Mouse (Mus musculus): ENCODE results near the gene Zbtb33. TPM values are rescaled to one million over a fixed set of nuclear protein-coding genes. Genes with fewer than 3 reads are reported as not detected.
"Not testable (repeated sequence)": the region's sequence is repeated elsewhere in the genome, so short reads cannot be mapped to it uniquely, and the experiment has no call there.

The Zbtb33 gene
- polyA plus RNA-seq (2014; fragmentation: Nextera tagmentation; extraction: Ambion mirVana), result 2.8 and 3.9 TPM in 2 replicates

DNA sequence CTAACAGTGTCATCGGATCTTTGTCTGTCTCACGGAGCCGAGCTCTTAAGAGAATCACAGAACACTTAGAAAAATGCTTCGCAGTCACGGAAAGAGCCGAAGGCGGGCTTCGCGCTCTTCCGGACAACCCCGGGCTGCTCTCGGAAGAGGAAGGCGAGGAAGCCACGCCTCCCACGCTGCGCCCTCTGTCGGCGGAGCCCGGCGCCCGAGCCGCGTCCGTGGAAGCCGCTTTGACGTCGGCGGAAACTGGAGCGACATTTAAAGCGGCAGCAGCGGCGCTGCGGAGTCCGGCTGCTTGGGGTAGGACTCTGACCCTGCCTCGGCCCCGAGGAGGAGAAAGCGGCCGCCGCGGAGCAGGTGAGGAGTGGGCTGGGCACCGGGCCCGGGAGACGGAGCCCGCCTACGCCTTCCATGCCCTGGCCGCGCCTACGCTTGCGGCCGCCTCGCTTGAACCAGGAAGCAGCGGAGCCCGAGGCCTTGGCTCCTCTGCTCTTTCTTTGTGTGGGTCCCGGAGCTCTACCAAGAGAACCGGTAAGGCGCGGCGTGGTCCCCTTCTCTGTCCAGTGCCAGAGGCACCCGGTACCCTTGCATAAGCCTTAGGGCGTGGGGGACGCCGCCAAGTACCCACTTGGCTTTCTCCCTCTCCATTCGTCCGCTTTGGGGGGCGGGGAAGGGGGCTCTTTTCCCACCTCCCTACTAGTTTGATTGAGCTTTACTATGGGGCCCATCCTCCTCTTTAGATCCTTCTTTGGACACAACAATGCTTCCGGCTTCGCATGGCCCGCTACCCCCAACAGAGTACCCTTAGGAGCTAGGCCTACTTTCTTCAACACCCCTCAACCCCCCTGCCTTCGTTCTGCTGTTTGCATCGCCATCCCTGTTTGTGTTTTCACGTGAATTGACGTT lies at the start of gene Zbtb33:
Zbtb33 (plus strand) TSS at position 242 of the 906 bp plus-strand sequence.
- H3K4me1 ChIP-seq (ENCODE audit: control insufficient read depth in 2 of 2, insufficient read depth in 2 of 2, low read length in 2 of 2), result no peaks in the 10 kb centered on the region
- H3K27ac ChIP-seq (replicated peaks in 1 of 2; ENCODE audit: control insufficient read depth in 1 of 2, insufficient read depth in 1 of 2, low read depth in 2 of 2, low read length in 2 of 2), result peak within 1 kb of the TSS; percentile 88 to 90
- peak within 1 kb of the TSS; percentile 69 for H3K4me2 ChIP-seq (ENCODE audit: low read length)
- H3K27me3 ChIP-seq (ENCODE audit: control insufficient read depth, insufficient read depth, low read length), result no peaks in the 10 kb centered on the region
- H3K4me3 ChIP-seq (ENCODE audit: control insufficient read depth in 1 of 2, insufficient read depth in 1 of 2, low read depth in 1 of 2, low read length in 2 of 2), result peak within 1 kb of the TSS; percentile 69 to 88
- no peaks in the 10 kb centered on the region for H3K9me3 ChIP-seq (ENCODE audit: control insufficient read depth, low read length)
- ATAC-seq (ENCODE audit: insufficient number of reproducible peaks, insufficient read depth, low FRiP score, low read depth), result peak; percentile 81
- H3K9ac ChIP-seq (ENCODE audit: low read length), result peak within 1 kb of the TSS; percentile 84
- WGBS, result 21% methylated on average over 58 of the region's 72 CpGs
- peaks cover 11% of the 10 kb centered on the region; the same call in 1 of the 2 replicates for H3K36me3 ChIP-seq (ENCODE audit: control insufficient read depth, insufficient read depth, low read length)

DNA sequence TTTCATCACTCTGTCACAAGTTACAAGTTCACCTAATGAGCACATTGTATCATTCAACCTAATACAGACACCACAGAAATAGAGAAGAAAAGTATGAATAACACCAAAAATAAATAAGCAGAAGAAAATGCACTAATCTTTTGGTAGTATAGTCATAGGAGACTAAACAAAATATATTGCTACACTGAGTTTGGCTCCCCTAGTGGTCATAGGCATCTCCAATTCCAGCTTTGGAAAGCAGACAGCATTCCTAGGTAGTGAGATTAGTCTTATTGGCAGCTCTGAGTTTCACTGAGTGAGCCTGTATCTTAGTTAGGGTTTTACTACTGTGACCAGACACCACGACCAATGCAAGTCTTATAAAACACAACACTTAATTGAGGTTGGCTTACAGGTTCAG lies 30.5 kb upstream of the Zbtb33 start:
- WGBS, result 48% methylated on average over 1 of the region's 1 CpGs
- no peak for ATAC-seq (ENCODE audit: insufficient number of reproducible peaks, insufficient read depth, low FRiP score, low read depth)
- H3K9me3 ChIP-seq (ENCODE audit: control insufficient read depth, low read length), result no peaks in the 10 kb centered on the region
- no peak overlapping the region for H3K9ac ChIP-seq (ENCODE audit: low read length)
- H3K4me3 ChIP-seq (ENCODE audit: control insufficient read depth in 1 of 2, insufficient read depth in 1 of 2, low read depth in 1 of 2, low read length in 2 of 2), result no peak overlapping the region
- no peaks in the 10 kb centered on the region for H3K27me3 ChIP-seq (ENCODE audit: control insufficient read depth, insufficient read depth, low read length)
- no peaks in the 10 kb centered on the region for H3K36me3 ChIP-seq (ENCODE audit: control insufficient read depth, insufficient read depth, low read length)
- no peaks in the 10 kb centered on the region for H3K4me1 ChIP-seq (ENCODE audit: control insufficient read depth in 2 of 2, insufficient read depth in 2 of 2, low read length in 2 of 2)
- H3K27ac ChIP-seq (replicated peaks in 1 of 2; ENCODE audit: control insufficient read depth in 1 of 2, insufficient read depth in 1 of 2, low read depth in 2 of 2, low read length in 2 of 2), result no peak overlapping the region
- no peak overlapping the region for H3K4me2 ChIP-seq (ENCODE audit: low read length)

DNA sequence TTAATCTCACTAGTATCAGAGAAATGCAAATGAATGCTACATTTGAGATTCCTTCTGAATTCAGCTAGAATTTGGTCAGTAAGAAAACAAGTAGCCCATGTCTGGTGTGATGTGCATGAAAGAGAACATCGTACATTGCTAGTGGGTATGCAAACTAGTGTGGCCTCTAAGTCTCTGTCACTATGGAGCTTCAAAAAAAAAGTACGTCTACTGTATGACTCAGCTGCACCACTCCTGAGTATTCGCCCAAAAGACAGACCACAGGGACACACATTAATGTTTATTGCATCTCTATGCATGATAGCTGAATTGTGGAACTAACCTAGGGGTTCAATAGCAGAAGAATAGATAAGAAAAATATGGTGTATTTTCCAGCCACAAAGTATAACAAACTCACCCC lies 24.3 kb upstream of the Zbtb33 start:
- H3K36me3 ChIP-seq (ENCODE audit: control insufficient read depth, insufficient read depth, low read length), result no peaks in the 10 kb centered on the region
- H3K27ac ChIP-seq (replicated peaks in 1 of 2; ENCODE audit: control insufficient read depth in 1 of 2, insufficient read depth in 1 of 2, low read depth in 2 of 2, low read length in 2 of 2), result no peak overlapping the region
- H3K4me2 ChIP-seq (ENCODE audit: low read length), result no peak overlapping the region
- H3K9ac ChIP-seq (ENCODE audit: low read length), result no peak overlapping the region
- 72% methylated on average over 3 of the region's 3 CpGs for WGBS
- no peaks in the 10 kb centered on the region for H3K27me3 ChIP-seq (ENCODE audit: control insufficient read depth, insufficient read depth, low read length)
- no peaks in the 10 kb centered on the region for H3K9me3 ChIP-seq (ENCODE audit: control insufficient read depth, low read length)
- no peak overlapping the region for H3K4me3 ChIP-seq (ENCODE audit: control insufficient read depth in 1 of 2, insufficient read depth in 1 of 2, low read depth in 1 of 2, low read length in 2 of 2)
- no peak for ATAC-seq (ENCODE audit: insufficient number of reproducible peaks, insufficient read depth, low FRiP score, low read depth)
- H3K4me1 ChIP-seq (ENCODE audit: control insufficient read depth in 2 of 2, insufficient read depth in 2 of 2, low read length in 2 of 2), result no peaks in the 10 kb centered on the region

DNA sequence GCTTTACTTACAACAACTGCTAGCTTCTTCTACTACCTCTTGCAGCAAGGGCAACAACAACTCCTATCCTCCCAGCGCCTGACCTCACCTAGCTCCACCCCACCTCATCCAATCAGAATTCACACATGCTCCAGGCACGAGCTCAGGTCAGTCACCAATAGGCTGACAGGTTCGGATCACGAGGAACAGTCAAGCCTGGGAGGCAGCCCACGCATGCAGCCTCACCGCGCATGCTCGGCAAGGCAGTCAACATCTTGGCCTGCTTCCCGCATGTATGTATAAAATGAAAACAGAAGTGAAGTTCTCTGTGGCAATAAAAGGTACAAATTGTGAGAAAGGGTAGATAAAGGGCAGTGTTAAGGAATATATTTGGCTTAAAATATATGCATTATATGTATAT lies 23.5 kb upstream of the Zbtb33 start:
- H3K27ac ChIP-seq (replicated peaks in 1 of 2; ENCODE audit: control insufficient read depth in 1 of 2, insufficient read depth in 1 of 2, low read depth in 2 of 2, low read length in 2 of 2), result no peak overlapping the region
- H3K27me3 ChIP-seq (ENCODE audit: control insufficient read depth, insufficient read depth, low read length), result no peaks in the 10 kb centered on the region
- H3K4me1 ChIP-seq (ENCODE audit: control insufficient read depth in 2 of 2, insufficient read depth in 2 of 2, low read length in 2 of 2), result no peaks in the 10 kb centered on the region
- WGBS, result 73% methylated on average over 9 of the region's 9 CpGs
- H3K4me2 ChIP-seq (ENCODE audit: low read length), result no peak overlapping the region
- no peak overlapping the region for H3K9ac ChIP-seq (ENCODE audit: low read length)
- no peak for ATAC-seq (ENCODE audit: insufficient number of reproducible peaks, insufficient read depth, low FRiP score, low read depth)
- H3K4me3 ChIP-seq (ENCODE audit: control insufficient read depth in 1 of 2, insufficient read depth in 1 of 2, low read depth in 1 of 2, low read length in 2 of 2), result no peak overlapping the region
- H3K9me3 ChIP-seq (ENCODE audit: control insufficient read depth, low read length), result no peaks in the 10 kb centered on the region
- no peaks in the 10 kb centered on the region for H3K36me3 ChIP-seq (ENCODE audit: control insufficient read depth, insufficient read depth, low read length)

DNA sequence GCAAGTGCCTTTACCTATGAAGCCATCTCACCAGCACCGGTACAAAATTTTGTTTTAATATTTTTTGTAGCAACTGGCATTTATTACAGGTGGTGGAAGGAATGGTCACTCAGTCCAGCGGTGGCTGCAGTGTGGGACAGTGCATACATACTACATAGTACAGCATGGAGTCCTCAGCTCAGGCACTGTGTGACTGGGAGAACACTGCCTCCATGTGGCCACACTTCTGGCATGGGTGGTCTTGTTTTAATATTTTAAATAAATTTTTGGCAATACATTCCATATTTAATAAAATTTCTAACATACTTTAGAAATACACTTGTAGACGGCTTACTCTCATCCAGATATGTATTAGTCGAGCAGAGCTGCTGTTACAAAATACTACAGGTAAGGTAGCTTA lies 23.0 kb upstream of the Zbtb33 start:
- Histone ChIP-seq H3K27me3 (ENCODE audit: control insufficient read depth, insufficient read depth, low read length) (no peaks in the 10 kb centered on the region), H3K27ac (replicated peaks in 1 of 2; ENCODE audit: control insufficient read depth in 1 of 2, insufficient read depth in 1 of 2, low read depth in 2 of 2, low read length in 2 of 2) (no peak overlapping the region), H3K4me1 (ENCODE audit: control insufficient read depth in 2 of 2, insufficient read depth in 2 of 2, low read length in 2 of 2) (no peaks in the 10 kb centered on the region), H3K4me2 (ENCODE audit: low read length) (no peak overlapping the region), H3K36me3 (ENCODE audit: control insufficient read depth, insufficient read depth, low read length) (no peaks in the 10 kb centered on the region), H3K9ac (ENCODE audit: low read length) (no peak overlapping the region), H3K9me3 (ENCODE audit: control insufficient read depth, low read length) (no peaks in the 10 kb centered on the region), H3K4me3 (ENCODE audit: control insufficient read depth in 1 of 2, insufficient read depth in 1 of 2, low read depth in 1 of 2, low read length in 2 of 2) (no peak overlapping the region)
- 64% methylated on average over 4 of the region's 4 CpGs for WGBS
- no peak for ATAC-seq (ENCODE audit: insufficient number of reproducible peaks, insufficient read depth, low FRiP score, low read depth)

DNA sequence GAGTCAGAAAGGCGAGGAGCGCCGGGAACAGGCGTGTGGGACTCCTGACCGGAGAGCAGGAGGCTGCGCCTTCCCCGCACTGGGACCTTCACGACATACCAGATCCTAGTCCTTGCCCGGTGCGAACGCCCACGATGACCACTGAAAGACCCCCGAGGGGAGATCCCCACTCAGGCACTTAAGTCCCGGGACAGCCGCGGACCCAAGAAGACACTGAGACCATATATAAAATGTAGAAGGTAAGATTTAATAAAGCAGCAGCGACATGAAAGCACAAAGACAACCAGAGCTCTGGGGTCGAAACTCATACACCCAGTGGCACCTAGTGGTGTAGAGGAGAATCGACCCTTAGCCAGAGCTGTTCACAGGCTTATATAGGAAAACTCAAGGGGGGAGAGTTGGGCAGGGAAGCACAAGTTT lies 9.7 kb upstream of the Zbtb33 start:
- 33% methylated on average over 19 of the region's 19 CpGs for WGBS
- H3K27me3 ChIP-seq (ENCODE audit: control insufficient read depth, insufficient read depth, low read length); ATAC-seq (ENCODE audit: insufficient number of reproducible peaks, insufficient read depth, low FRiP score, low read depth); H3K27ac ChIP-seq (replicated peaks in 1 of 2; ENCODE audit: control insufficient read depth in 1 of 2, insufficient read depth in 1 of 2, low read depth in 2 of 2, low read length in 2 of 2); H3K4me1 ChIP-seq (ENCODE audit: control insufficient read depth in 2 of 2, insufficient read depth in 2 of 2, low read length in 2 of 2); H3K9me3 ChIP-seq (ENCODE audit: control insufficient read depth, low read length); H3K36me3 ChIP-seq (ENCODE audit: control insufficient read depth, insufficient read depth, low read length): not testable (repeated sequence)
- Histone ChIP-seq H3K9ac (ENCODE audit: low read length) (peak overlapping the region; percentile 57), H3K4me2 (ENCODE audit: low read length) (peak overlapping the region; percentile 51), H3K4me3 (ENCODE audit: control insufficient read depth in 1 of 2, insufficient read depth in 1 of 2, low read depth in 1 of 2, low read length in 2 of 2) (peak overlapping the region; percentile 29 to 47)

DNA sequence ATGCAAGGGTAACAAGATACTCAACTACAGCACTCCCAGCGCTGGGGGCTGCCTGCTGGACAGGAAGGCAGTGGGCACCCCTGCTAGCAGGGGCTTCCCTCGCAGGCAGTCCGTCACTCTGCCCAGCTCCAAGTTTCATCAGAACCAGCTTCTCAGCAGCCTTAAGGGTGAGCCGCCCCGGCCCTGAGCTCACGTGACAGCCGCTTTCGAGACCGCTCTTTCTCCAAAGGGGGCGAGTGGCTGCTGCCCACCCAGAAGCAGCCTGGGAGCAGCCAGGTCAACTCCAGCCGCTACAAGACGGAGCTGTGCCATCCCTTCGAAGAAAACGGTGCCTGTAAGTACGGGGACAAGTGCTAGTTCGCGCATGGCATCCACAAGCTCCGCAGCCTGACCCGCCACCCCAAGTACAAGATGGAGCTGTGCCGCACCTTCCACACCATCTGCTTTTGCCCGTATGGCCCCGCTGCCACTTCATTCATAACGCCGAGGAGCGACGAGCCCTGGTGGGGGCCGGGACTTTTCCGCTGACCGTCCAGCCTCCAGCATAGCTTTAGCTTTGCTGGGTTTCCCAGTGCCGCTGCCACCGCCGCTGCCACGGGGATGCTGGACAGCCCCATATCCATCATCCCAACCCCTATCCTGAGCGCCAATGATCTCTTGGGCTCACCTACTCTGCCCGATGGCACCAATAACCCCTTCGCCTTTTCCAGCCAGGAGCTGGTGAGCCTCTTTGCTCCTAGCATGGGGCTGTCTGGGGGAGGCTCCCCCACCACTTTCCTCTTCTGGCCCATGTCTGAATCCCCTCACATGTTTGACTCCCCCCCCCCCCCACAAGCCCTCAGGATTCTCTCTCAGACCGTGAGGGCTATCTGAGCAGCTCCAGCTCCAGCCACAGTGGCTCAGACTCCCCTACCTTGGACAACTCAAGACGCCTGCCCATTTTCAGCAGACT lies 8.7 kb upstream of the Zbtb33 start:
- H3K9ac ChIP-seq (ENCODE audit: low read length), result peak overlapping the region; percentile 41; the same call in 1 of the 2 replicates
- WGBS, result 24% methylated on average over 37 of the region's 38 CpGs
- ATAC-seq (ENCODE audit: insufficient number of reproducible peaks, insufficient read depth, low FRiP score, low read depth), result peak; percentile 59; the same call in 1 of the 2 replicates
- no peaks in the 10 kb centered on the region for H3K4me1 ChIP-seq (ENCODE audit: control insufficient read depth in 2 of 2, insufficient read depth in 2 of 2, low read length in 2 of 2)
- H3K4me2 ChIP-seq (ENCODE audit: low read length), result peak overlapping the region; percentile 76
- H3K36me3 ChIP-seq (ENCODE audit: control insufficient read depth, insufficient read depth, low read length), result no peaks in the 10 kb centered on the region
- no peaks in the 10 kb centered on the region for H3K27me3 ChIP-seq (ENCODE audit: control insufficient read depth, insufficient read depth, low read length)
- H3K9me3 ChIP-seq (ENCODE audit: control insufficient read depth, low read length), result 0 out of 2 replicates have a peak, but pooled peaks cover 3% of the 10 kb centered on the region
- peak overlapping the region; percentile 44 to 52 for H3K4me3 ChIP-seq (ENCODE audit: control insufficient read depth in 1 of 2, insufficient read depth in 1 of 2, low read depth in 1 of 2, low read length in 2 of 2)
- H3K27ac ChIP-seq (replicated peaks in 1 of 2; ENCODE audit: control insufficient read depth in 1 of 2, insufficient read depth in 1 of 2, low read depth in 2 of 2, low read length in 2 of 2), result no peak overlapping the region

Data from heart, embryonic 14.5 days (tissue).